Mouse (Mus musculus) kidney, postnatal 0 days (tissue): Measurements from ENCODE around the gene Mrrf. TPM values are rescaled to one million over a fixed set of nuclear protein-coding genes. Genes with fewer than 3 reads are reported as not detected.
"Not testable (repeated sequence)": the region's sequence is repeated elsewhere in the genome, so short reads cannot be mapped to it uniquely, and the experiment has no call there.

Experiments used
- ATAC-seq: fragments of 200-750 bp; cut with Nextera tagmentation; replicated peaks from 2 replicates; pipeline ENCODE4 v1.8.0; 2017; ENCODE audit warnings: low read depth, moderate number of reproducible peaks, moderate TSS enrichment, moderate library complexity; ENCODE audit not compliant: low FRiP score
- DNase-seq: peaks from one replicate; pipeline ENCODE4 v3.0.0-alpha.2; 2016; ENCODE audit warnings: low spot score
- H3K27ac ChIP-seq: fragments of 300-500 bp; sonication (generic); 2 replicates; pipeline ENCODE4 v1.5.1; 2014; ENCODE audit warnings: mild to moderate bottlenecking
- H3K27me3 ChIP-seq: fragments of 300-500 bp; sonication (generic); 2 replicates; pipeline ENCODE4 v1.6.1; 2014; ENCODE audit warnings: low read length, mixed read lengths; ENCODE audit not compliant: insufficient read depth
- H3K36me3 ChIP-seq: fragments of 300-500 bp; sonication (generic); 2 replicates; pipeline ENCODE4 v1.6.1; 2014; ENCODE audit warnings: low read length, mixed read lengths; ENCODE audit not compliant: insufficient read depth
- H3K4me1 ChIP-seq: fragments of 300-500 bp; sonication (generic); replicated peaks from 2 replicates; pipeline ENCODE4 v1.6.1; 2014; ENCODE audit warnings: antibody characterized with exemption, low read length, mixed read lengths; ENCODE audit not compliant: insufficient read depth
- H3K4me2 ChIP-seq: fragments of 300-500 bp; sonication (generic); 2 replicates; pipeline ENCODE4 v1.6.1; 2014; ENCODE audit warnings: mild to moderate bottlenecking, low read length, moderate library complexity, mixed read lengths
- H3K4me3 ChIP-seq: fragments of 300-500 bp; sonication (generic); replicated peaks from 2 replicates; pipeline ENCODE4 v1.5.1; 2014; ENCODE audit warnings: low read depth, low read length
- H3K9ac ChIP-seq: fragments of 300-500 bp; sonication (generic); 2 replicates; pipeline ENCODE4 v1.6.1; 2014; ENCODE audit warnings: low read depth, low read length
- H3K9me3 ChIP-seq: fragments of 300-500 bp; sonication (generic); replicated peaks from 2 replicates; pipeline ENCODE4 v1.6.1; 2016; ENCODE audit warnings: low read length, inconsistent platforms, mixed read lengths
- CTCF ChIP-seq: IDR thresholded peaks from 2 replicates; pipeline ENCODE4 v1.5.1; 2016; ENCODE audit warnings: antibody characterized with exemption, low read depth, mild to moderate bottlenecking, moderate library complexity
- WGBS: fragments of 180-500 bp; shearing (Covaris S2); extraction: QIAGEN DNeasy Blood & Tissue Kit; methylation state at CpG from one replicate; pipeline ENCODE4 v1.1.7; 2014; 5-methylcytosine and 5-hydroxymethylcytosine counted together
- polyA plus RNA-seq: library from polyadenylated mRNA; unstranded; fragments of >200 nt; fragmentation: Nextera tagmentation; extraction: Ambion mirVana; gene quantifications from 2 replicates; pipeline ENCODE4 v1.2.1, GENCODE M21; 2015

Mrrf gene
- polyA plus RNA-seq, 1 experiment from 2014 or later, result 25.4 TPM

DNA sequence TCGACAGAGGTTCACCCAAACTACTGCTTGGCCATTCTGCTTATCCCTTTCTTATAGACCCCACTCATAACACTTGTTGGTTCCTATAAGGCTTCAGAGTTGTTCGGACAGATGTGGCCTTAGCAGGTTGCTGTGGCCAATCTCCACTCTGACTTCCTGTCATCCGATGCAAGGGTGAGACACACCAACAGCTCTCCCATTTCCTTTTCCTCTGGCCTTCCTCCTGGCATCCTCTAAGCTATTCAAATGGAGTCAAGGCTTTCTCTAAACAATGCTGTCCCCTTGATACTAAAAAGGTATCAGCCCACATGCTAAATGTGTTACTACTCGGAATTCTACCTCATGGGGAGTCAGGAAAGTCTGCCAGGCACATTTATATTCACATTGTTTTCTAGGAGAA, 8.2 kb upstream of the Mrrf start:
- DNase-seq, result no peak
- Histone ChIP-seq H3K9me3 (no peaks in the 10 kb centered on the region), H3K4me3 (no peak overlapping the region), H3K4me2 (no peak overlapping the region), H3K9ac (0 out of 2 replicates have a peak overlapping the region, but pooled peaks have one; percentile 13), H3K36me3 (peaks cover 55% of the 10 kb centered on the region), H3K27ac (no peak overlapping the region), H3K27me3 (no peaks in the 10 kb centered on the region), H3K4me1 (no peaks in the 10 kb centered on the region)
- 74% methylated on average over 4 of the region's 4 CpGs for WGBS
- no peak for TF ChIP-seq CTCF
- ATAC-seq, result no peak

DNA sequence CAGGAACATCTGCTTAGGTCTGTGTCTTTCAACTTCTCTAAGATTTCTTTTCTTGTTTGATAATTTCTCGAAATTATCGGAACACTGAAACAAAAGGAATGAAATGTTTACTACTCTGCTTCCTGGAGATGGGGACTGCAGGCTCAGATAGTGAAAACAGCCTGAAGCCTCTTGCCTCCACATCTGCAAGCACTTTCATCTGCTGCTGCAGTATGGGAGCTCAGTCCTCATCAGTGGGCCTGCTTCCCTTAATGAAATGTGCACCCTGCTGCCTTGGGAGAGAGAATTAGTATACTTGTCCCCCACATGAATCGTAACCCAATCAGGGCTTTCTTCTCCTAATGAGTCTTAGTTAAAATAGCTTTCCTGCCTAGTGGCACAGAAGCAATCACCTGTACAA, 7.1 kb upstream of the Mrrf start:
- no peak overlapping the region for H3K4me3 ChIP-seq
- H3K27ac ChIP-seq, result no peak overlapping the region
- H3K9ac ChIP-seq, result no peak overlapping the region
- H3K36me3 ChIP-seq, result peaks cover 61% of the 10 kb centered on the region
- H3K27me3 ChIP-seq, result no peaks in the 10 kb centered on the region
- no peak overlapping the region for H3K4me2 ChIP-seq
- WGBS, result 85% methylated on average over 3 of the region's 3 CpGs
- H3K4me1 ChIP-seq, result no peaks in the 10 kb centered on the region
- no peak for TF ChIP-seq CTCF
- H3K9me3 ChIP-seq, result no peaks in the 10 kb centered on the region
- ATAC-seq (no peak), DNase-seq (no peak)

DNA sequence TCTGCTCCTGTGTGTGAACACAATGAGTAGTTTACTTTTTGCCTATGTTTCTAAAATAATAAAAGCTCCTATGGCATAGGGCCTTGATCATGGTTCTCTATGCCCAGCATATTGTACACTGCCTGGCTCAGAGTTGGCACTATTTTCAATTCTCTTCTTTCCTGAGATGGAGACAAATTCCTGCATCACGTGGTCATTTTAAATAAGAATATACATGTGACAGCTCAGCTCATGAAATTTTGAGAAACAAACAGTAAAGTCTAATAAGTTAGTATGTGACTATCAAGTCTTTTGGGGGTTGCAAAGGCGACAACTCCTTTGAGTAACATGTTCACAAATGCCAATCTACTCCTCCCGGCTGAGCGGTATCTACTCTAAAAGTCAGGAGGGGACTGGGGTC, 302 bp upstream of the Mrrf start:
- no peak for DNase-seq
- 0% methylated on average over 4 of the region's 4 CpGs for WGBS

DNA sequence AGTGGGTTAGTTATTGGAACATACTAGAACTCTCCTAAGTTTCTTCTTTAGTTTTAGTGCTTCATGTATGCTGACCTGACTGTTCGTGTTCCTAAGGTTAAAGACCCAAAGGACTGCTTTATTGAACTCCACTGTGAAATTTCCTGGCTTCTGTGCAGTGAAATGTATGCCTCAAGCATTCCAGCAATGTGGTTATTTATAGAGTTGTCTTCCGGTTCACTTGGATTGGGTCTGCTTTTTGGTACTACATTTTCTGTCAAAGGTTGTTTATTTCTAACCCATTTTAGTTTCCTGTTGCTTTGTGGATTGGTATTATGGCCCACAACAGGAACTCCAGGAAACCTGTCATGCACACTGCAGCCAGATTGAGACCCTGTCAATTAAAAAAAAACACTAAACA, 2.9 kb downstream of the Mrrf start:
- WGBS, result 42% methylated on average over 2 of the region's 2 CpGs
- ATAC-seq (no peak), DNase-seq (peak; percentile 79)
- Histone ChIP-seq H3K4me1 (peaks cover 10% of the 10 kb centered on the region), H3K9me3 (no peaks in the 10 kb centered on the region), H3K4me3 (no peak overlapping the region), H3K9ac (no peak overlapping the region), H3K27ac (peak overlapping the region; percentile 27; the same call in 1 of the 2 replicates), H3K27me3 (no peaks in the 10 kb centered on the region), H3K4me2 (no peak overlapping the region), H3K36me3 (0 out of 2 replicates have a peak, but pooled peaks cover 8% of the 10 kb centered on the region)
- TF ChIP-seq CTCF, result no peak

More for the DNA sequence above, 302 bp upstream of the Mrrf start:
- no peak for ATAC-seq
- Histone ChIP-seq H3K4me1 (peaks cover 10% of the 10 kb centered on the region), H3K4me2 (peak overlapping the region; percentile 54), H3K36me3 (peaks cover 22% of the 10 kb centered on the region), H3K9ac (peak overlapping the region; percentile 73), H3K27me3 (no peaks in the 10 kb centered on the region), H3K9me3 (no peaks in the 10 kb centered on the region), H3K4me3 (peak overlapping the region; percentile 75), H3K27ac (peak overlapping the region; percentile 93)
- TF ChIP-seq CTCF, result no peak

GRCm38 (mm10) chr2:36148876-36149365, 12.7 kb downstream of the Mrrf start:
- Histone ChIP-seq H3K9me3 (no peaks in the 10 kb centered on the region), H3K27me3 (no peaks in the 10 kb centered on the region), H3K4me3 (no peak overlapping the region), H3K4me1 (no peaks in the 10 kb centered on the region), H3K27ac (no peak overlapping the region), H3K4me2 (no peak overlapping the region), H3K9ac (no peak overlapping the region), H3K36me3 (no peaks in the 10 kb centered on the region; the same call in 1 of the 2 replicates)
- TF ChIP-seq CTCF, result no peak
- ATAC-seq (no peak), DNase-seq (peak; percentile 23)
- 44% methylated on average over 7 of the region's 7 CpGs for WGBS

- not testable (repeated sequence) for ATAC-seq, H3K9ac ChIP-seq, H3K36me3 ChIP-seq, H3K4me1 ChIP-seq, H3K4me2 ChIP-seq, H3K9me3 ChIP-seq, H3K27ac ChIP-seq, DNase-seq, H3K4me3 ChIP-seq, H3K27me3 ChIP-seq
- 99% methylated on average over 4 of the region's 4 CpGs for WGBS
Observed at GRCm38 (mm10) chr2:36152401-36152800, 16.2 kb downstream of the Mrrf start.

DNA sequence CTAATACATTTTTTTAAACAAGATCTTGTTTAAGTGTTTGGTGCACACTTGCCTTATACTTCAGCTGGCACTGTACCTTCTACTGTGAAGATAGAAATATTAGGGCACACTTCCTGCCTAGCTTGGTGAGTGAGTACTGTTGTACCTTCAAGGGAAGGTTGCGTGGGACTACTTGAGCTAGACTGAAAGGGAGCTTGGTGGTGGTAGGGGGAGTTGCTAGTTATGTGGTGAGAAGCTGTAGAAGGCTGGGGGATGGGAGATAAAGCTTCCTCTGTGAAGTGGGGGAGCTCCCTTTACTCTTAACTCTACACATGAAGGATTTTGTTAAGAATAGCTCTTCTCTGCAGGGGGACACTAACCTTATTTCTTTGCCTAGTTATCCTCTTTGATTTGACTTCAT, 21.3 kb downstream of the Mrrf start:
- H3K4me2 ChIP-seq, result no peak overlapping the region
- H3K9me3 ChIP-seq, result no peaks in the 10 kb centered on the region
- no peak for ATAC-seq
- H3K36me3 ChIP-seq, result peaks cover 13% of the 10 kb centered on the region; the same call in 1 of the 2 replicates
- no peaks in the 10 kb centered on the region for H3K4me1 ChIP-seq
- 89% methylated on average over 1 of the region's 1 CpGs for WGBS
- no peak for DNase-seq
- no peak overlapping the region for H3K27ac ChIP-seq
- no peak for TF ChIP-seq CTCF
- H3K27me3 ChIP-seq, result no peaks in the 10 kb centered on the region
- H3K4me3 ChIP-seq, result no peak overlapping the region
- no peak overlapping the region for H3K9ac ChIP-seq
